Mouse (Mus musculus) lung, embryonic 16.5 days (tissue): ENCODE results near the gene Ush1c. TPM values are rescaled to one million over a fixed set of nuclear protein-coding genes. Genes with fewer than 3 reads are reported as not detected.

ENCODE experiments used
- ATAC-seq: fragments of 200-750 bp; cut with Nextera tagmentation; 2 replicates; pipeline ENCODE4 v1.8.0; 2017; ENCODE audit warnings: low read depth, mild to moderate bottlenecking, moderate library complexity
- H3K27ac ChIP-seq: fragments of 300-500 bp; sonication (generic); 2 replicates; pipeline ENCODE4 v1.5.1; 2014; ENCODE audit warnings: mild to moderate bottlenecking, control low read depth, low read length
- H3K27me3 ChIP-seq: fragments of 300-500 bp; sonication (generic); 2 replicates; pipeline ENCODE4 v1.6.1; 2014; ENCODE audit warnings: low read depth, low read length, mixed read lengths; ENCODE audit not compliant: control insufficient read depth, insufficient read depth
- H3K36me3 ChIP-seq: fragments of 300-500 bp; sonication (generic); 2 replicates; pipeline ENCODE4 v1.6.1; 2014; ENCODE audit warnings: low read length; ENCODE audit not compliant: control insufficient read depth, insufficient read depth
- H3K4me1 ChIP-seq: fragments of 300-500 bp; sonication (generic); replicated peaks from 2 replicates; pipeline ENCODE4 v1.6.1; 2014; ENCODE audit warnings: low read length, mixed read lengths; ENCODE audit not compliant: control insufficient read depth, insufficient read depth
- H3K4me2 ChIP-seq: fragments of 300-500 bp; sonication (generic); 2 replicates; pipeline ENCODE4 v1.6.1; 2014; ENCODE audit warnings: low read depth, low read length, control low read depth
- H3K4me3 ChIP-seq: fragments of 300-500 bp; sonication (generic); 2 replicates; pipeline ENCODE4 v1.5.1; 2014; ENCODE audit warnings: mild to moderate bottlenecking, low read length, control low read depth
- H3K9ac ChIP-seq: fragments of 300-500 bp; sonication (generic); 2 replicates; pipeline ENCODE4 v1.6.1; 2014; ENCODE audit warnings: low read length, control low read depth
- H3K9me3 ChIP-seq: fragments of 300-500 bp; sonication (generic); 2 replicates; pipeline ENCODE4 v1.6.1; 2016; ENCODE audit warnings: low read length; ENCODE audit not compliant: control insufficient read depth
- WGBS: fragments of 180-500 bp; shearing (Covaris S2); extraction: QIAGEN DNeasy Blood & Tissue Kit; methylation state at CpG from one replicate; pipeline ENCODE4 v1.1.7; 2014; 5-methylcytosine and 5-hydroxymethylcytosine counted together
- polyA plus RNA-seq: library from polyadenylated mRNA; unstranded; fragments of >200 nt; fragmentation: Nextera tagmentation; extraction: Ambion mirVana; gene quantifications from 2 replicates; pipeline ENCODE4 v1.2.1, GENCODE M21; 2015

Ush1c gene
- polyA plus RNA-seq, 1 experiment from 2014 or later, result 0.19 TPM

GRCm38 (mm10) chr7:46251841-46252240, 13.5 kb upstream of the Ush1c start:
- ATAC-seq, result no peak
- 71% methylated on average over 4 of the region's 4 CpGs for WGBS
- H3K9me3 ChIP-seq, result no peaks in the 10 kb centered on the region
- no peaks in the 10 kb centered on the region for H3K36me3 ChIP-seq
- H3K27ac ChIP-seq, result no peak overlapping the region
- H3K9ac ChIP-seq, result no peak overlapping the region
- H3K4me1 ChIP-seq, result no peaks in the 10 kb centered on the region
- no peak overlapping the region for H3K4me3 ChIP-seq
- H3K4me2 ChIP-seq, result no peak overlapping the region
- H3K27me3 ChIP-seq, result no peaks in the 10 kb centered on the region

GRCm38 (mm10) chr7:46247606-46248005, 9.3 kb upstream of the Ush1c start:
- Histone ChIP-seq H3K36me3 (no peaks in the 10 kb centered on the region), H3K4me1 (no peaks in the 10 kb centered on the region), H3K9ac (no peak overlapping the region), H3K27ac (no peak overlapping the region), H3K9me3 (no peaks in the 10 kb centered on the region), H3K27me3 (no peaks in the 10 kb centered on the region), H3K4me2 (no peak overlapping the region), H3K4me3 (no peak overlapping the region)
- WGBS, result 84% methylated on average over 3 of the region's 3 CpGs
- ATAC-seq, result no peak

DNA sequence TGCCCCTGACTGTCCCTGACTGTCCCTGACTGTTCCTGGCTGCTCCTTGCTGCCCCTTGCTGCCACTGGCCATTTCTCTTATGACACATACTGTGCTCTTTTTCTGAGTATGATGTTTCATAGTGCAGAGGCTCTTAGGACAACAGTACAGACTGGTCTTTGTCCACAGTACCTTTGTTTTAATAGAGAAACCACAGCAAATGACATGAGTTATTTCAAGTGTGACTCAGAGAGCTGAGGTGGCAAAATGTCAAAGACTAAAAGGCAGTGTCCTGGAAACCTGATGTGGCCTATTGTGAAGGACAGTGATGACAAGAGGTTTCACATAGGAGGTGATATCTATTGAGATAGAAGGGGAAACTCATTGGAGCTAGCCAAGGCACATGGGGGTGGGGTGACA, 8.6 kb upstream of the Ush1c start:
- ATAC-seq, result no peak
- H3K27ac ChIP-seq, result no peak overlapping the region
- H3K4me3 ChIP-seq, result no peak overlapping the region
- no peak overlapping the region for H3K4me2 ChIP-seq
- no peaks in the 10 kb centered on the region for H3K4me1 ChIP-seq
- no peak overlapping the region for H3K9ac ChIP-seq
- H3K27me3 ChIP-seq, result no peaks in the 10 kb centered on the region
- no peaks in the 10 kb centered on the region for H3K9me3 ChIP-seq
- H3K36me3 ChIP-seq, result no peaks in the 10 kb centered on the region

DNA sequence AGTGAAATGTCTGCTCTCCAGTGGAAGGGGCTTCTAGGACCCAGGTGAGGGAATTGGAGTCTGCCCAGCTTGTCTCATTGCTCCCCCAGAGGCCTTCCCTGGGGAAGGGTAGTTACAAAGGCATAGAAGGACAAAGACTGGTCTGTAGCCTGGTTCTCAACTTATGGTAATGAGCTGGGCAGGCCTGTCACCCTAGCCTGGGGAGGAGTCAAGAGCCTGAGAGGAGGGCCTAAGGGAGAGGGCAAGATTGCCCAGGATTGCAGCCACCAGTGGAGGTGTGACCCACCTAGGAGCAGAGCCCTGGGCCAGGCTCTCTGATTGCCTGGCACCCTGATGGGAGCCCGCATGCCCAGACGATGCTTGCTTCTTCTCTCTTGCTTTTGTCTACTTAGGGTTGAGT, 2.4 kb upstream of the Ush1c start, which contains the start of gene Otog:
TSS of gene Otog (plus strand) at position 292 of the 400 bp plus-strand sequence.
- Histone ChIP-seq H3K4me1 (no peaks in the 10 kb centered on the region), H3K27me3 (no peaks in the 10 kb centered on the region), H3K9ac (no peak within 1 kb of the TSS), H3K27ac (no peak within 1 kb of the TSS), H3K4me2 (no peak within 1 kb of the TSS), H3K4me3 (no peak within 1 kb of the TSS), H3K36me3 (no peaks in the 10 kb centered on the region), H3K9me3 (no peaks in the 10 kb centered on the region)
- WGBS, result 49% methylated on average over 2 of the region's 2 CpGs
- no peak for ATAC-seq

GRCm38 (mm10) chr7:46240091-46240490, 1.8 kb upstream of the Ush1c start:
- no peak for ATAC-seq
- Histone ChIP-seq H3K27ac (no peak overlapping the region), H3K9ac (no peak overlapping the region), H3K4me2 (no peak overlapping the region), H3K4me3 (no peak overlapping the region), H3K4me1 (no peaks in the 10 kb centered on the region), H3K27me3 (no peaks in the 10 kb centered on the region), H3K36me3 (no peaks in the 10 kb centered on the region), H3K9me3 (no peaks in the 10 kb centered on the region)
- WGBS, result 86% methylated on average over 4 of the region's 4 CpGs

- Histone ChIP-seq H3K4me1 (no peaks in the 10 kb centered on the region), H3K4me2 (no peak overlapping the region), H3K27me3 (no peaks in the 10 kb centered on the region), H3K4me3 (no peak overlapping the region), H3K36me3 (no peaks in the 10 kb centered on the region), H3K9me3 (no peaks in the 10 kb centered on the region), H3K9ac (no peak overlapping the region), H3K27ac (no peak overlapping the region)
- no peak for ATAC-seq
- WGBS, result 53% methylated on average over 7 of the region's 7 CpGs
Observed at GRCm38 (mm10) chr7:46237192-46237591, 1.1 kb downstream of the Ush1c start.

- H3K9me3 ChIP-seq, result no peaks in the 10 kb centered on the region
- no peak overlapping the region for H3K27ac ChIP-seq
- no peak for ATAC-seq
- 73% methylated on average over 15 of the region's 15 CpGs for WGBS
- H3K36me3 ChIP-seq, result no peaks in the 10 kb centered on the region
- no peak overlapping the region for H3K4me2 ChIP-seq
- no peaks in the 10 kb centered on the region for H3K27me3 ChIP-seq
- no peak overlapping the region for H3K9ac ChIP-seq
- H3K4me1 ChIP-seq, result no peaks in the 10 kb centered on the region
- H3K4me3 ChIP-seq, result no peak overlapping the region
Observed at GRCm38 (mm10) chr7:46236363-46236762, 1.9 kb downstream of the Ush1c start.

DNA sequence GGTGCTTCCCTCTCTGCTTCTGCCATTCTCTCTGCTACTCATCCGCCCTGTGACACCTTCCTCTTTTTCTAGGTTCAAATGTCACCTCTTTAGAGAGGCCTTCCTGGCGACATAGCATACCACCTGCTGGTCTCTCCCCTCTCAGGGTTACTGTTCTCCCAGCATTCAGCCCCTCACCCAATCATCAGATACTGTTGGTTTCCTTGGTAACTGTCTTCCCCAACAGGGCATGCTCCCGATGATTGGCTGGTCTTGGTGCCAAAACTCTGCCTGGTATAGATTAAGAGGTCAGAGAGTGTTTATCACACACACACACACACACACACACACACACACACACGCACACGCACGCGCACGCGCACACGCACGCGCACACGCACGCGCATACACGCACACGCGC, 2.4 kb downstream of the Ush1c start:
- Histone ChIP-seq H3K4me3 (no peak overlapping the region), H3K4me1 (no peaks in the 10 kb centered on the region), H3K27ac (no peak overlapping the region), H3K36me3 (no peaks in the 10 kb centered on the region), H3K27me3 (no peaks in the 10 kb centered on the region), H3K9me3 (no peaks in the 10 kb centered on the region), H3K4me2 (no peak overlapping the region), H3K9ac (no peak overlapping the region)
- 64% methylated on average over 18 of the region's 18 CpGs for WGBS
- no peak for ATAC-seq

DNA sequence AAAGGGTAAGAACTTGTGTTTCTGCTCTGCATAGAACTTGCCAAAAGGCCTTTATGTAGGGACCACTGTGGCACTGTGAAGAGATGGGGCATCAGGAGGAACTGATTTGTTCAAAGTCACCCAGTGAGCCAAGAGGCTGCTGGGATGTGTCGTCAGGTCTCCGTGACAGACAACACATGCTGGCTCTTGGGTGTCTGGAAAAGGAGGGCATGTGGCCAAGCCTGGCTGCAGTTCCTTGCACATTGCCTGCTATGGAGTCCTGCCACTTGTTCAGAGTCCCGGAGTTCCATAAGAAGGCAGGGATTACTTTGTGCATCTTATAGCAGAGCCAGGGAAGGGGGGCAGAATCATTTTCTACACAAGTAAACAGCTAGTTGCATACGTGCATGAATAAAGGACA, 11.4 kb downstream of the Ush1c start:
- Histone ChIP-seq H3K4me3 (no peak overlapping the region), H3K4me1 (no peaks in the 10 kb centered on the region), H3K9ac (no peak overlapping the region), H3K36me3 (no peaks in the 10 kb centered on the region), H3K27me3 (no peaks in the 10 kb centered on the region), H3K4me2 (no peak overlapping the region), H3K9me3 (no peaks in the 10 kb centered on the region), H3K27ac (no peak overlapping the region)
- 50% methylated on average over 4 of the region's 4 CpGs for WGBS
- no peak; the same call in 1 of the 2 replicates for ATAC-seq

GRCm38 (mm10) chr7:46226253-46226652, 12.1 kb downstream of the Ush1c start:
- no peaks in the 10 kb centered on the region for H3K27me3 ChIP-seq
- H3K4me3 ChIP-seq, result no peak overlapping the region
- WGBS, result 21% methylated on average over 7 of the region's 7 CpGs
- no peaks in the 10 kb centered on the region for H3K4me1 ChIP-seq
- H3K9ac ChIP-seq, result no peak overlapping the region
- ATAC-seq, result no peak
- H3K4me2 ChIP-seq, result no peak overlapping the region
- no peaks in the 10 kb centered on the region for H3K9me3 ChIP-seq
- no peaks in the 10 kb centered on the region for H3K36me3 ChIP-seq
- H3K27ac ChIP-seq, result no peak overlapping the region
